ENCODE assay signal across 8 mouse cellular contexts in the genomic region with DNA sequence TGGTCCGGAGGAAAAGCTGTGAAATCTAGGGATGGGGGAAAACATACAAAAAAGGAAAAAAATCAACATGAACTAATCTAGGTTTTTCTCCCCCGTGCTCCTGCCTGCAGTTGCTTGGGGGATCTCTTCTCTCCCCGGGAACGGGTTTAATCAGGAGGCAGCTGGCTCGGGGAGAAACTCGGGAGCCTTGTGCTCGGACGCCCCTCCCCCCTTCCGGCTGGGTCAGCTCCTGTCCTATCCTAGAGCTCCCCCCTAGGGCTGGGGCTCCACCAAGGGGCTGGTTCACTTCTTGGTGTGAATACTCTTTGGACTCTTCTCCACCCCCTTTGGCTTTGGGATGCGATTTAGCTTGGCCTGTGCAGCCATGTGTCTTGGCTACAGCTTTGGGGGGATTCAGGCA. TPM values are rescaled to one million over a fixed set of nuclear protein-coding genes. Genes with fewer than 3 reads are reported as not detected.
DNase-seq lines count a peak whose midpoint lies in the region; ATAC-seq and TF ChIP-seq lines count a peak whose summit lies in the region.

No protein-coding gene starts in this region.

- WGBS in forebrain, embryonic 12.5 days, result under 1% methylated on average over 10 of the region's 10 CpGs
- WGBS in heart, embryonic 15.5 days, result 2% methylated on average over 10 of the region's 10 CpGs
- WGBS in liver, embryonic 16.5 days (ENCODE audit: insufficient replicate concordance), result 7% methylated on average over 10 of the region's 10 CpGs
- WGBS in olfactory bulb, adult 2 months, result 4% methylated on average over 10 of the region's 10 CpGs

- peak overlapping the region; percentile 93 for H3K4me2 ChIP-seq in forebrain, embryonic 12.5 days
- H3K4me2 ChIP-seq in heart, embryonic 15.5 days, result peak overlapping the region; percentile 85
- peak overlapping the region; percentile 24; the same call in 1 of the 2 replicates for H3K4me2 ChIP-seq in liver, embryonic 16.5 days (ENCODE audit: low read depth, low read length)

- H3K4me1 ChIP-seq in forebrain, embryonic 12.5 days, result peaks cover 72% of the 10 kb centered on the region
- peaks cover 61% of the 10 kb centered on the region for H3K4me1 ChIP-seq in heart, embryonic 15.5 days (replicated peaks)
- peaks cover 17% of the 10 kb centered on the region for H3K4me1 ChIP-seq in liver, embryonic 16.5 days (ENCODE audit: control insufficient read depth, low read depth, low read length)
- H3K4me1 ChIP-seq in olfactory bulb, adult 2 months (ENCODE audit: control insufficient read depth, insufficient read depth, low read length), result peaks cover 49% of the 10 kb centered on the region

- H3K36me3 ChIP-seq in forebrain, embryonic 12.5 days (replicated peaks), result peaks cover 10% of the 10 kb centered on the region
- no peaks in the 10 kb centered on the region for H3K36me3 ChIP-seq in heart, embryonic 15.5 days
- no peaks in the 10 kb centered on the region for H3K36me3 ChIP-seq in liver, embryonic 16.5 days (ENCODE audit: control insufficient read depth, insufficient read depth)

- ATAC-seq in forebrain, embryonic 12.5 days (ENCODE audit: low FRiP score), result peak; percentile 45
- peak; percentile 71 for ATAC-seq in heart, embryonic 15.5 days (replicated peaks; ENCODE audit: insufficient number of reproducible peaks, insufficient read depth, low FRiP score, low read depth)
- peak; percentile 33; the same call in 1 of the 2 replicates for ATAC-seq in liver, embryonic 16.5 days (ENCODE audit: low read depth)

- peak; percentile 51 for DNase-seq in urinary bladder, postnatal 25 days (ENCODE audit: low spot score)
- no peak for DNase-seq in urinary bladder, postnatal 36 days (ENCODE audit: low spot score in 2 of 2)
- peak; percentile 94 for DNase-seq in kidney, postnatal 10 days
- no peak for DNase-seq in thymus, postnatal 14 days

- TF ChIP-seq CTCF in olfactory bulb, adult 2 months (IDR thresholded peaks at IDR 0.05; ENCODE audit: insufficient read depth, low read depth, low read length), result no peak

- TF ChIP-seq POLR2A in olfactory bulb, adult 2 months (IDR thresholded peaks at IDR 0.05; ENCODE audit: insufficient read depth, low read depth, low read length), result no peak

- H3K27me3 ChIP-seq in forebrain, embryonic 12.5 days, result no peaks in the 10 kb centered on the region
- H3K27me3 ChIP-seq in heart, embryonic 15.5 days, result no peaks in the 10 kb centered on the region
- peaks cover 54% of the 10 kb centered on the region for H3K27me3 ChIP-seq in liver, embryonic 16.5 days (ENCODE audit: control insufficient read depth, insufficient read depth, low read depth, low read length)

- H3K27ac ChIP-seq in forebrain, embryonic 12.5 days, result peak overlapping the region; percentile 97
- peak overlapping the region; percentile 87 for H3K27ac ChIP-seq in heart, embryonic 15.5 days
- no peak overlapping the region for H3K27ac ChIP-seq in liver, embryonic 16.5 days (ENCODE audit: low read length)
- H3K27ac ChIP-seq in olfactory bulb, adult 2 months (ENCODE audit: insufficient read depth, low read depth, low read length), result peak overlapping the region; percentile 58

- peak overlapping the region; percentile 95 for H3K4me3 ChIP-seq in forebrain, embryonic 12.5 days (replicated peaks)
- peak overlapping the region; percentile 27 for H3K4me3 ChIP-seq in heart, embryonic 15.5 days
- no peak overlapping the region for H3K4me3 ChIP-seq in liver, embryonic 16.5 days (ENCODE audit: low read depth, low read length)
- H3K4me3 ChIP-seq in olfactory bulb, adult 2 months (ENCODE audit: insufficient read depth, low read depth, low read length), result peak overlapping the region; percentile 23

- H3K9me3 ChIP-seq in forebrain, embryonic 12.5 days, result no peaks in the 10 kb centered on the region
- no peaks in the 10 kb centered on the region for H3K9me3 ChIP-seq in heart, embryonic 15.5 days (replicated peaks)
- H3K9me3 ChIP-seq in liver, embryonic 16.5 days (replicated peaks; ENCODE audit: control insufficient read depth, low read length), result no peaks in the 10 kb centered on the region

- H3K9ac ChIP-seq in forebrain, embryonic 12.5 days, result peak overlapping the region; percentile 100
- H3K9ac ChIP-seq in heart, embryonic 15.5 days, result peak overlapping the region; percentile 33
- H3K9ac ChIP-seq in liver, embryonic 16.5 days (ENCODE audit: low read depth, low read length), result no peak overlapping the region

RNA-seq across cellular contexts. Expression of gene Bahcc1, which starts 7.5 kb away (rescaled TPM):
- polyA plus RNA-seq in forebrain, embryonic 12.5 days (2016; fragmentation: Nextera tagmentation; extraction: Ambion mirVana), result 23.5 and 24.0 TPM in 2 replicates
- 4.2 and 5.7 TPM in 2 replicates for polyA plus RNA-seq in heart, embryonic 15.5 days (2015; fragmentation: Nextera tagmentation; extraction: Ambion mirVana)
- 0.84 TPM in 2 replicates for polyA plus RNA-seq in liver, embryonic 16.5 days (2015; fragmentation: Nextera tagmentation; extraction: Ambion mirVana)
- polyA plus RNA-seq in olfactory bulb, adult 2 months (2012; ENCODE audit: insufficient read depth, insufficient read length, low replicate concordance, missing spikeins), result not detected in 2 replicates

Comparison
In these comparisons a context has a peak if more than half of its experiments do, and no peak if none do; other contexts are left out.
1. DNase-seq: peak in urinary bladder, postnatal 25 days (single experiment) and kidney, postnatal 10 days (single experiment); none in urinary bladder, postnatal 36 days (0 of 2) and thymus, postnatal 14 days (single experiment).
2. H3K4me2 ChIP-seq: peak in every context shown above with its lines; median percentile 93 in forebrain, embryonic 12.5 days; 85 in heart, embryonic 15.5 days; 24 in liver, embryonic 16.5 days.
3. Peak in every context shown above with its lines, with median percentiles within 50 percentile points of each other: ATAC-seq.